Mouse (Mus musculus): ENCODE measurements around the gene Ripor1. TPM values are rescaled to one million over a fixed set of nuclear protein-coding genes. Genes with fewer than 3 reads are reported as not detected.

Ripor1 gene
- polyA plus RNA-seq, 1 experiment from 2014 or later = 13.1 TPM

DNA sequence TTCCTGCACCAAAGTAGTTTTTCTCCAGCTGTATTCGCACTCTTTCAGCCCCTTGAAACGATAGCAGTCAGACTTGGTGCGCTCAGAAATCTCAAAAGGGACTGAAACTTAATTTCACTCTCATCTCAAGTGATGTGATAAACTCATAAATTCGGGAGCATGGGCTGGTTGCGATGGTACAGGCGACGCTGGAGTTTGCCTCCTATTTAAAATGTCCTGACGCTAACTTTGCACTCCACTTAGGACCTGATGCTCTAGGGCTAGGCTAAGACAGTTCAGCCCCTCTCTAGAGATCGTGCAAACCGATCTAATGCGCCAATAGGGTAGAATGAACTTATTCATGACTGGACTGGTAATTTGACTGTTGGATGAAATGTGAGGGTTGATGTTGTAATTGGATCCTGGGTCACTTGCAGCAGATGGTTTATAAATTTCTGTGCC lies 32.6 kb downstream of the Ripor1 start:
- H3K9me3 ChIP-seq (ENCODE audit: control insufficient read depth, low read length) = no peaks in the 10 kb centered on the region
- peak overlapping the region; percentile 97 for H3K4me3 ChIP-seq (ENCODE audit: low read depth, low read length)
- DNase-seq (ENCODE audit: low spot score) (peak; percentile 53), ATAC-seq (ENCODE audit: insufficient number of reproducible peaks, low FRiP score, low TSS enrichment, low read depth) (no peak)
- H3K36me3 ChIP-seq (ENCODE audit: control insufficient read depth, insufficient read depth, low read length) = 0 out of 2 replicates have a peak, but pooled peaks cover 2% of the 10 kb centered on the region
- H3K9ac ChIP-seq (ENCODE audit: low read length) = peak overlapping the region; percentile 99
- no peaks in the 10 kb centered on the region for H3K27me3 ChIP-seq (ENCODE audit: control insufficient read depth, insufficient read depth, low read length)
- peaks cover 12% of the 10 kb centered on the region for H3K4me1 ChIP-seq (ENCODE audit: control insufficient read depth, insufficient read depth, low read length)
- H3K27ac ChIP-seq (replicated peaks; ENCODE audit: low read depth, low read length) = peak overlapping the region; percentile 100
- H3K4me2 ChIP-seq (ENCODE audit: low read depth, severe bottlenecking) = peak overlapping the region; percentile 84
- WGBS = under 1% methylated on average over 11 of the region's 11 CpGs

DNA sequence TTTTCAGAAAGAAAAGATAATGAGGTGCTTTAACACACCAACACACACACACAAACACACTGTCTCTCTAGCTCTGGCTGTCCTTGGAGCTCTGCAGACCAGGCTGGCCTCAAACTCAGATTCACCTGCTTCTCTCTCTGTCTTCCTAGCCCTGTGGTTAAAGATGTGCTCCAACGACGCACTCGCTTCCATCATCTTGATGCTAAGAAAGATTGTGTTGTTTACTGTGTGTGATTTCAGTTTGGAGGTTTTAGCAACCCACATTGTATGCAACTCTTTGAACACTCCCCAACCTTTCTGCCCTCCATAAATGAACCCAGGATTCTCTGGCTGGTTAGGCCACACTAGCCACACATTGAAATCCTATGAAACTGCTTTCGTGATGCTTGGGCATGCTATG lies 33.5 kb downstream of the Ripor1 start:
- WGBS = 94% methylated on average over 4 of the region's 4 CpGs
- H3K4me1 ChIP-seq (ENCODE audit: control insufficient read depth, insufficient read depth, low read length) = peaks cover 12% of the 10 kb centered on the region
- no peak for ATAC-seq (ENCODE audit: insufficient number of reproducible peaks, low FRiP score, low TSS enrichment, low read depth)

DNA sequence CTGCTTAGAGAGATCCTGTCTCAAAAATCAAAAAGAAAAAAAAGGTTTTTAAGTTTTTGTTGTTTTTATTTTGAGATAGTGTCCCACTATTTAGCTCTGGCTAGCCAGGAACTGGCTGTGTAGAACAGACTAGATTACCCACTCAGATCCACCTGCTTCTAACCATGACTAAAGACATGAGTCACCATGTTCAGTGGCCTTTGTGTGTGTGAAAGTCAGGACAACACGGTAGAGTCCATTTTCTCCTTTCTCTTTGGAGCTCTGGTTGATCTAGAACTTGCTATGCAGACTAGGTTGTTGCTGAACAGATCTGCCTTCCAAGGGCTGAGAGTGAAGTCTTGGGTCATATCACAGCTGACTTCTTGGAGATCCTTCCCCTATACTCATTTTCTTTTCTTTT lies 34.8 kb downstream of the Ripor1 start:
- WGBS = 86% methylated on average over 1 of the region's 1 CpGs
- DNase-seq (ENCODE audit: low spot score) (no peak), ATAC-seq (ENCODE audit: insufficient number of reproducible peaks, low FRiP score, low TSS enrichment, low read depth) (no peak)
- no peak overlapping the region for H3K4me2 ChIP-seq (ENCODE audit: low read depth, severe bottlenecking)
- H3K9ac ChIP-seq (ENCODE audit: low read length) = no peak overlapping the region
- H3K27ac ChIP-seq (replicated peaks; ENCODE audit: low read depth, low read length) = no peak overlapping the region
- no peak overlapping the region for H3K4me3 ChIP-seq (ENCODE audit: low read depth, low read length)
- peaks cover 11% of the 10 kb centered on the region for H3K4me1 ChIP-seq (ENCODE audit: control insufficient read depth, insufficient read depth, low read length)
- no peaks in the 10 kb centered on the region for H3K27me3 ChIP-seq (ENCODE audit: control insufficient read depth, insufficient read depth, low read length)
- 0 out of 2 replicates have a peak, but pooled peaks cover 2% of the 10 kb centered on the region for H3K36me3 ChIP-seq (ENCODE audit: control insufficient read depth, insufficient read depth, low read length)
- H3K9me3 ChIP-seq (ENCODE audit: control insufficient read depth, low read length) = no peaks in the 10 kb centered on the region

More for the DNA sequence above, 33.5 kb downstream of the Ripor1 start:
- Histone ChIP-seq H3K4me3 (ENCODE audit: low read depth, low read length) (peak overlapping the region; percentile 97; the same call in 1 of the 2 replicates), H3K9me3 (ENCODE audit: control insufficient read depth, low read length) (no peaks in the 10 kb centered on the region), H3K36me3 (ENCODE audit: control insufficient read depth, insufficient read depth, low read length) (0 out of 2 replicates have a peak, but pooled peaks cover 2% of the 10 kb centered on the region), H3K4me2 (ENCODE audit: low read depth, severe bottlenecking) (peak overlapping the region; percentile 84), H3K27ac (replicated peaks; ENCODE audit: low read depth, low read length) (no peak overlapping the region), H3K9ac (ENCODE audit: low read length) (0 out of 2 replicates have a peak overlapping the region, but pooled peaks have one; percentile 17), H3K27me3 (ENCODE audit: control insufficient read depth, insufficient read depth, low read length) (no peaks in the 10 kb centered on the region)
- no peak for DNase-seq (ENCODE audit: low spot score)

DNA sequence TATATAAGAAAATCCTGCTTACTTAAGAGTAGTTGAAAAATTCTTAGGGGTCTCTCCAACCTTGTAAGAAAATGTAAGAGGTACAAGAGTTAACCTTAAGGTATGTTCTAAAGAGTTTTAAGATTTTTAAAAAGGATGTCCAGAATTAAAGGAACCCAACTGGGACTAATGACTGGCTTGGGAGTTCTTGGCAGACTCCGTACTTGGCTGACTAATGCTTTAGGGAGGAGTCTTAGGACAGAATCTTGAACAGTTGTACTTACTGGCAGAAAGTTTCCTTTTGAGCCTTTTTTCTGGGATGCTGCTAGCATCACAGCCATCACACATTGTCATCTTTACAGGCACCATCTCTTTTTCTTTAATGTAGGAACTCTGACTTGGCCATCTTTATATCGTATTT lies 35.5 kb downstream of the Ripor1 start:
- Histone ChIP-seq H3K4me2 (ENCODE audit: low read depth, severe bottlenecking) (no peak overlapping the region), H3K4me1 (ENCODE audit: control insufficient read depth, insufficient read depth, low read length) (peaks cover 7% of the 10 kb centered on the region), H3K9ac (ENCODE audit: low read length) (no peak overlapping the region), H3K4me3 (ENCODE audit: low read depth, low read length) (no peak overlapping the region), H3K9me3 (ENCODE audit: control insufficient read depth, low read length) (no peaks in the 10 kb centered on the region), H3K36me3 (ENCODE audit: control insufficient read depth, insufficient read depth, low read length) (peaks cover 6% of the 10 kb centered on the region), H3K27me3 (ENCODE audit: control insufficient read depth, insufficient read depth, low read length) (no peaks in the 10 kb centered on the region), H3K27ac (replicated peaks; ENCODE audit: low read depth, low read length) (no peak overlapping the region)
- 91% methylated on average over 2 of the region's 2 CpGs for WGBS
- ATAC-seq (ENCODE audit: insufficient number of reproducible peaks, low FRiP score, low TSS enrichment, low read depth) = no peak
- DNase-seq (ENCODE audit: low spot score) = no peak

DNA sequence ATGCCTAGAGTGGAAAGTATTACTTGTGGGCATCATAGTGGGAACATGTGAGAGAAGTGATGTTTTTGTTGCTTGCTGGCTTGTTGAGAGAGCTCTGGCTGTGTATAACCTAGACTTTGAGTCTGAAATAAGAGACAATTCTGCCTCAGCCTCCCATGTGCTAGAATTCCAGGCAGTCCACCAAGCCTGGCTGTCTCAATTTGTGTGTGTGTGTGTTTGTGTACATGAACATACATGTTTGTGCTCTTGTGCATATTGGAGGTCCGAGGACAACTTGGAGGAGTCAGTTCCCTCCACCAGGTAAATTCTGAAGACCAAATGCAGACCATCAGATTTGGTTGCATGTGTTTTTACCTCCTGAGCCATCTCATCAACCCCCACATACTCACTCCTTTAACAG lies 40.1 kb downstream of the Ripor1 start:
- ATAC-seq (ENCODE audit: insufficient number of reproducible peaks, low FRiP score, low TSS enrichment, low read depth) (no peak), DNase-seq (ENCODE audit: low spot score) (no peak)
- H3K27ac ChIP-seq (replicated peaks; ENCODE audit: low read depth, low read length) = no peak overlapping the region
- no peaks in the 10 kb centered on the region for H3K9me3 ChIP-seq (ENCODE audit: control insufficient read depth, low read length)
- no peak overlapping the region for H3K4me2 ChIP-seq (ENCODE audit: low read depth, severe bottlenecking)
- no peaks in the 10 kb centered on the region for H3K4me1 ChIP-seq (ENCODE audit: control insufficient read depth, insufficient read depth, low read length)
- H3K36me3 ChIP-seq (ENCODE audit: control insufficient read depth, insufficient read depth, low read length) = peaks cover 10% of the 10 kb centered on the region
- H3K4me3 ChIP-seq (ENCODE audit: low read depth, low read length) = no peak overlapping the region
- WGBS = 94% methylated on average over 1 of the region's 1 CpGs
- H3K27me3 ChIP-seq (ENCODE audit: control insufficient read depth, insufficient read depth, low read length) = no peaks in the 10 kb centered on the region
- no peak overlapping the region for H3K9ac ChIP-seq (ENCODE audit: low read length)

DNA sequence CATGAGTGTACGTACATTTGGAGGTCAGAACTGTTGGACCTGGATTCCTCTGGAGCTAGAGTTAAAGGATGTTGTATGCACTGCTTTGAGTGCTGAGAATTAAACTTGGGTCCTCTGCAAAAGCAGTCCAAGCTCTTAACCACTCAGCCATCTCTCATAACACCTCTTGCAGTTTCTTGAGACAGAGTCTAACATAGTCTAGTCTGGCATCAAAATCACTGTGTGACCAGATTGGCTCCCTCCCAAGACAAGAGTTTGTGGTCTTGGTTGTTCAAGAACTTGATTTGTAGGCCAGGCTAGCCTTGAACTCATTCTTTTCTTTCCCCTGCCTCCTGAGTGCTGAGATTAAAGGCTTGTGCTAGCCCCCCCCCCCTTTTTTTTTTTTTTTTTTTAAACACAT lies 43.9 kb downstream of the Ripor1 start:
- H3K36me3 ChIP-seq (ENCODE audit: control insufficient read depth, insufficient read depth, low read length) = peaks cover 10% of the 10 kb centered on the region
- H3K4me3 ChIP-seq (ENCODE audit: low read depth, low read length) = no peak overlapping the region
- ATAC-seq (ENCODE audit: insufficient number of reproducible peaks, low FRiP score, low TSS enrichment, low read depth) (no peak), DNase-seq (ENCODE audit: low spot score) (no peak)
- no peak overlapping the region for H3K9ac ChIP-seq (ENCODE audit: low read length)
- H3K9me3 ChIP-seq (ENCODE audit: control insufficient read depth, low read length) = no peaks in the 10 kb centered on the region
- 98% methylated on average over 1 of the region's 1 CpGs for WGBS
- no peak overlapping the region for H3K4me2 ChIP-seq (ENCODE audit: low read depth, severe bottlenecking)
- no peaks in the 10 kb centered on the region for H3K4me1 ChIP-seq (ENCODE audit: control insufficient read depth, insufficient read depth, low read length)
- no peak overlapping the region for H3K27ac ChIP-seq (replicated peaks; ENCODE audit: low read depth, low read length)
- no peaks in the 10 kb centered on the region for H3K27me3 ChIP-seq (ENCODE audit: control insufficient read depth, insufficient read depth, low read length)

DNA sequence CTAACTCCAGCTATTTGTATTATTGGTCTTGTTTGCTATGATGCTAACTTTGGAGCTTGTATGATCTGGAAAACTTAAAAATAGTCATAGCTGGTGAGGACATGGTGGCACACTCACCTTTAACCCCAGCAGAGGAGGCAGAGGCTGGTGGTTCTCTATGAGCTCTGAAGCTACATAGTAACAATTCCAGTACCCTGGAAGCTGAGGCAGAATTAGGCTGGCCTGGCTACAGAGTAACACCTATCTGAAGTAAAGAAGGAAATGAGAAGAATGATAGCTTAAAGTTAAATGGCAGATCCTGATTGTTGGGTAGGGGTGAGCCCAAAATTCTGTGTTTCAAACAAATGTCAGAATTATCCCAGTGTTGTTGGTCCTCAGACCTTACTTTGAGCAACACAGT lies 52.6 kb downstream of the Ripor1 start:
- Histone ChIP-seq H3K4me3 (ENCODE audit: low read depth, low read length) (no peak overlapping the region), H3K27ac (replicated peaks; ENCODE audit: low read depth, low read length) (no peak overlapping the region), H3K27me3 (ENCODE audit: control insufficient read depth, insufficient read depth, low read length) (no peaks in the 10 kb centered on the region), H3K4me1 (ENCODE audit: control insufficient read depth, insufficient read depth, low read length) (no peaks in the 10 kb centered on the region), H3K4me2 (ENCODE audit: low read depth, severe bottlenecking) (no peak overlapping the region), H3K36me3 (ENCODE audit: control insufficient read depth, insufficient read depth, low read length) (no peaks in the 10 kb centered on the region), H3K9ac (ENCODE audit: low read length) (no peak overlapping the region), H3K9me3 (ENCODE audit: control insufficient read depth, low read length) (no peaks in the 10 kb centered on the region)
- no peak for DNase-seq (ENCODE audit: low spot score)
- no peak for ATAC-seq (ENCODE audit: insufficient number of reproducible peaks, low FRiP score, low TSS enrichment, low read depth)

DNA sequence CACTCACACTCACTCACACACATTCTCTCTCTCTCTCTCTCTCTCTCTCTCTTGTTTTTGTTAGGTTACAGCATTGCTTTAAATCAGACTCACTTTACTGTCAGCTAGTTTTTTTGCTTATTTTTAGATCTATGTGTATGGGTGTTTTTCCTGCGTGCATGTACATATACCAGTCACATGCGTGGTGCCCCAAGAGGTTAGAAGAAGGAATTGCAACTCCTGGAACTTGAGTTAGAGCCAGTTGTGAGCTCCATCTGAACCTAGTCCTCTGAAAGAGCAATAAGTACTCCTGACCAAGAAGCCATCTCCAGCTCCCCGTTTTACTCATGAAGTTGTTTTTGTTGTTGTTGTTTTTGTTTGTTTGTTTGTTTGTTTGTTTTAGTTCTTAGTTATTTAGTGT lies 56.1 kb downstream of the Ripor1 start:
- Histone ChIP-seq H3K36me3 (ENCODE audit: control insufficient read depth, insufficient read depth, low read length) (peaks cover 15% of the 10 kb centered on the region), H3K9me3 (ENCODE audit: control insufficient read depth, low read length) (no peaks in the 10 kb centered on the region), H3K27ac (replicated peaks; ENCODE audit: low read depth, low read length) (no peak overlapping the region), H3K4me3 (ENCODE audit: low read depth, low read length) (no peak overlapping the region), H3K9ac (ENCODE audit: low read length) (no peak overlapping the region), H3K4me1 (ENCODE audit: control insufficient read depth, insufficient read depth, low read length) (no peaks in the 10 kb centered on the region), H3K27me3 (ENCODE audit: control insufficient read depth, insufficient read depth, low read length) (no peaks in the 10 kb centered on the region), H3K4me2 (ENCODE audit: low read depth, severe bottlenecking) (no peak overlapping the region)
- no peak for ATAC-seq (ENCODE audit: insufficient number of reproducible peaks, low FRiP score, low TSS enrichment, low read depth)
- DNase-seq (ENCODE audit: low spot score) = no peak
- WGBS = 84% methylated on average over 3 of the region's 3 CpGs
